Mouse (Mus musculus) stomach, postnatal 0 days (tissue): ENCODE measurements around the gene Sun1.

Source experiments
- CTCF ChIP-seq: IDR thresholded peaks from 2 replicates; pipeline ENCODE4 v1.5.1; 2016; ENCODE audit warnings: antibody characterized with exemption, low read depth, mild to moderate bottlenecking, moderate library complexity
- EP300 ChIP-seq: optimal IDR thresholded peaks from 2 replicates; pipeline ENCODE3; 2016; ENCODE audit warnings: antibody characterized with exemption

DNA sequence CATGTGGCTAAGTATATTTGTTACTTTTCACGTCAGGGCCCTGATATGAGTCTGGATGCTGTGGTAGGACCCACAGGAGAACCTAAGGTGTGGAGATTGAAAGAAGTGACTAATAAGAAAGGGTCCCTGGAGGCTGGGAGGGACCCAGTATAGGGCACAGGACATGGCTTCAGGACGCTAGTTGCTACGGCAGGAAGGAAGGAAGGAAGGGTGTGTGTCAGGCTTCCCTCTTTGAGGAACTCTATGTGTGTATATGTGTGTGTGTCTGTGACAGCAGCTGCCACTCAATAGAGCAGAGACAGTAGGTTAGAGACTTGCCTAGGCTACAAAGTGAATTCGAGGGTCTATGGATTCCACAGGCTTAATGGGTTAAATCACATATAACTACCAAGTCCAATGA, 20.2 kb downstream of the Sun1 start:
- TF ChIP-seq CTCF: no peak
- no peak for TF ChIP-seq EP300
